Mouse (Mus musculus): ENCODE results near the gene Cachd1.

The Cachd1 gene

DNA sequence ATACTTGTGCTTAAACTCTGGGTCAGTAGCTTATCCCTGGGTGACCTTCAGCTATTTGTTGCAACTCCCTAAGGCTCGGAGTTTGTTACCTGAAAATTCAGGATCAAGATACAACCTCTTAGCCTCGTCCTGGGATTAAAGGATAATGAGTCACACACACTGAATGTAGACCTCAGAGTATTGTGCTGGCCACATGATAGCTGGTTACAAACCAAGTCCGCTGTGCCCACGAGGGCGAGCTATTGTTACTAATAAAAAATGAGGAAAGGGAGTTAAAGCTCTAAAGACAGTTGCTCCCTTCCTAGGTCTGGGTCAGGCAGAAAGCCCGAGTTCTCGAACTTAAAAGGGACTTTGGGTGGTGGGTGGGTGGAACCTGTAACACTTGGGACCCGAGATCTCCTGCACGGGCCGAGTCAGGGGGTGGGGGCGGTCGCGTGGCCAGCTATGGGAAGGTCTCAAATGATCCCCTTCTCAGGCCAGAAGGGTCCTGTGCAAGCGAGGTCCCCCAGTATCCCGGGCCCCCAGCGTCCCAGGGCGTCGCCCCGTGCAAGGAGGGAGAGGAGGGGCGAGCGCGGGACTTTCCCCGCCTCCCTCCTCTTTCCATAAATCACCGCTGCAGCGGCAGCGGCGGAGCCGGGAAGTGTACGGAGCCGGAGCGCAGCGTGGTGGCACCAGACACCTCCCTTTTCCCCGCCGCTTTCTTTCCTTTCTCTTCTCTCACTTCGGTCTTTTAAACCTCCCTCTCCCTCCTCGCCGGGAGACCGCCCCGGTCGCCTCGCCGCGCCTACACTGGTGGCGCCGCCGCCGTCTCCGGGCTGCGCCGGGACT, at the start of gene Cachd1:
TSS of gene Cachd1 (plus strand) at position 633 of the 828 bp plus-strand sequence.
- peak; percentile 84 to 90 for DNase-seq

DNA sequence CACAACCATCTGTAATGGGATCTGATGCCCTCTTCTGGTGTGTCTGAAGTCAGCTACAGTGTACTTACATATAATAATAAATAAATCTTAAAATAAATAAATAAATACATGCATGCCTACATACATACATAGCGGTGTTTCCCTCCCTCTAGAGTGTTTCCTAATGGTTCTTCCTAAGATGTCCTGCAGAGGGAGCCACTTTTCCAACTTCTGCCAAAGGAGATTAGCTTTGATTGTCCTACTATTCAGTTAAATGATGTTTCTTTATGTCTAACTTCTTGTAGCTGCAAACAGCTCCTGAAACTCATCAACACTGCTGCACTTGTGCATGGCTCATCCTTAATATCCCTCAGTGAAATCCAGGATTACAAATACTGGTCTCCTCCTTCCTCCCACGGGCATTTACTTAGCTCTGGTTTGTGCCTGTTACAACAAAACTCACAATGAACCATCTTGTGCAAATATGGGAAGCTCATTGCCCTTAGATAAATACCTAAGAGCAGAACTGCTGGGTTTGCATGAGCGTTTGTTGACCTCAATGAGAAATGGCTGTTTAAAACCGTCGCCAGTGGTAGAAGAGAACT, 47.5 kb upstream of the Cachd1 start:
- DNase-seq: peak in 1 of 2 experiments; percentile 56

DNA sequence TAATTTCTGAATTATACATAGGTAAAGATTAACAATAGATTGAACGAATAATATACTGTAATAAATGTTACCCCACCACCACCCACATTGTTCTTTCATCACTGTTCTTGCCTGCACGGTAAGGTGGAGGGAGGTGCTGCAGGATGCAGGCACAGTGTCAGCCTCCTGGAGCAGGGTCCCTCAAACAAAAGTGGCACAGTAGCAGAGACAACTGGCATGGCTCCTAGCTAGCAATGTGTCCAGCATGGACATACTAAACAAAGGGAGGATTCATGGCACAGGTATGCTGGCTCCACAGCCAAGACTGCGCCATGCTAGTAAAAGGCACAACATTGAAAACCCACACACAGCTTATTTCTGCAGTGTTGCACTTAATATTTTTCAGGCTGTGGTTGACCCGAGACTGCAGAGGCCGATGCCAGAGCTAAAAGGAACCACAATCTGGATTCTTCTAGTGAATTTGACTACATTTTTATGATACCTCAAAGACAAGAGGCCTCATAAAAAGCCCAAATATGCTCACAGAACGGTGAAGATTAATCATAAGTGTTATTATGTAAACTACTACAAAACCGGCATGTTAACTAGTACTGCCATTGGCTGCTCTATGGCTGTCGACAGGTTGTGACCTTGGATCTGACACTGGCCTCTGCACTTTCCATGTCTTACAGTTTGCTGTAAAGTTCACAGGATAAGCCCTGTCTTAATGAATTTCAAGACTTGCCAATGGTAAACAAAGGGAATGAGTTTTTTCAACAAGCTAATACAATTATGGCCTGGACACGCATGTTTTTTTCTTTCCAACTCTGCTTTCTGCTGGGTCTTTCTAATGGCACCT, 41.2 kb upstream of the Cachd1 start:
- DNase-seq: no peak

DNA sequence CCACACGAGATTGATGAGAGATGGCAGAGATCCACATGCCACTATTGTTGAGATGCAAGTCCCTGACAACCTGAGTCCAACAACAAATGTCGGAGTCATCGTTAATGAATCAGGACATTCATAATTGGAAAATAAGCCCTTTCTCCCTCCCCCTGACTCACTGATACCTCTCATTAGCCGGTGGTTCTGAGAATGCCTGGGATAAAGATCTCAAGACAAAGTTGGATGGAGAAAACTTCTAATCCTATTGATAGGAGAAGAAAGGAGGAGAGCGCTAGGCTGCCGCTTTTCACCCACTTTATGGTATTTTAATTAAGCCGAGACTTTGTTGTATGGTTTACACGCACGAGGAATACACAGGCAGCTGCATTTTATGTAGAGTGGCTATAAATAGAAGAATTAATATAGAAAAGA, 40.5 kb upstream of the Cachd1 start:
- no peak for DNase-seq

DNA sequence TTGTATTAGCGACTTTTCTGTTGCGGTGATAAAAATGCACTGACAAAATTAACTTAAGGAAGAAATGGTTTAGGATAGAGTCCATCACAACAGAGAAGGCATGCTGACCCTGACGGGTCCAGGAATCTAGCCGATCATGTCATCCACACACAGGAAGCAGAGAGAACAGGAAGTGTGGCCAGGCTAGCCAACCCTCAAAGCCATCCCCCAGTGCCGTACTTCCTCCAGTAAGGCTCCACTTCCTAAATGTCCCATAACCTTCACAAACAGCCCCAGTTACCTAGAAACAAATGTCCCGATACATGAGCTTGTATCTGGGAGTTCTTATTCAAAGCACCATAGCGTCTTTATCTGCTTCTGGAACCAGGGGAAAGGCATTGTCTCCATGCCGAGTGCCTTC, 32.9 kb upstream of the Cachd1 start:
- no peak for DNase-seq

DNA sequence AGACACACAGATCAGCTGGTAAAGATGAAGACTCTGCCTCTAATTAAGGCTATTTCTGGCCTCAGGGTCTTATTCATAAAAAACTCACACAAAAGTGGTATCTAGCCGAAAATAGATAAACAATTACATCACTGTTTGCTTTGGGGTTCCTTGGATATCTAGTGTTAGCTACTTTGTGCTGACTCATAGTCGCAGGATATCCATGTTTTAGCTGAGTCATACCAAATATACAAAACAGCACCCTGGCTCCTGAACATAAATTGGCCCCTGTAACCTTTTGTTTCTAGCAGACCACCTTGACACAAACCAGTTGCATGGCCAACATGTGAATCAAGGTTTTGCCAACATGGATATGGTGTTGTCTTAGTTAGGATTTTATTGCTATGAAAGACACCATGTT, 24.2 kb upstream of the Cachd1 start:
- DNase-seq: no peak

DNA sequence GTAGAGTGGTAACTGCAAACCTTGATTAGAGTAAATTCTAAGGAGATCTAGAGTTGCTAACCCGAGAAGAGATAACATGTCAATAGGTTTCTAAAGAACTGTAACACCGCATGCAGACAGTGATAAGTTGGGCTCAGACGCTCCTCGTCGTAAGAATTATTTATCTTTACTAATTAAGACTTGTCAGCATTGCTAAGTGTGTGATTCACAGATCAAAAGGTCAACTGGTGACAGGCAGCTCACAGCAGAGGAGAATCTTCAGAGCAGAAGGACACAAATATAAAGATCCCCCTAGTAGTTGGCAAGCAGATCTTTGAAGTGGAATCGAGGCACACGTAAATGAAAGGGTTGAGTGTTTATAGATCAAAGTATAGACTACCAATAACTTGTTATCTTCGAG, 20.8 kb upstream of the Cachd1 start:
- no peak for DNase-seq

DNA sequence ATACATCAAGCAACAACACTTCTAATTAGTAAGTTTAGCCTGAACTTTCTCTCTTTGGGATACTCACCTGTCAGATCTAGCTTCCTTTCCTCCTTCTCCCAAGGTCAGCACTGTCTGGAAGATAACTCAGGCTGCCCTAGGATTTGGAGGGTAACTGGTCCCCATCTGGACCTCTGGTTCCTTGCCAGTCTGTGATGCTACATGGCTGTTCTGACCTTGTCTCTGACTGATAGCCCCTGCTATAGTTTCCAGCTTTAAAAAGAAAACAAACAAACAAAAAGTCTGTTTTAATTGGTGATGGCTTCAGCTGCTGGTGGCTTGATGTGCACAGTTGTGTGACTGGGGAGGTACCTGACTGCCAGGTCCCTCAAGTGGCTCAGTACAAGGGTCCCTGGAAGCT, 20.0 kb upstream of the Cachd1 start:
- no peak for DNase-seq

DNA sequence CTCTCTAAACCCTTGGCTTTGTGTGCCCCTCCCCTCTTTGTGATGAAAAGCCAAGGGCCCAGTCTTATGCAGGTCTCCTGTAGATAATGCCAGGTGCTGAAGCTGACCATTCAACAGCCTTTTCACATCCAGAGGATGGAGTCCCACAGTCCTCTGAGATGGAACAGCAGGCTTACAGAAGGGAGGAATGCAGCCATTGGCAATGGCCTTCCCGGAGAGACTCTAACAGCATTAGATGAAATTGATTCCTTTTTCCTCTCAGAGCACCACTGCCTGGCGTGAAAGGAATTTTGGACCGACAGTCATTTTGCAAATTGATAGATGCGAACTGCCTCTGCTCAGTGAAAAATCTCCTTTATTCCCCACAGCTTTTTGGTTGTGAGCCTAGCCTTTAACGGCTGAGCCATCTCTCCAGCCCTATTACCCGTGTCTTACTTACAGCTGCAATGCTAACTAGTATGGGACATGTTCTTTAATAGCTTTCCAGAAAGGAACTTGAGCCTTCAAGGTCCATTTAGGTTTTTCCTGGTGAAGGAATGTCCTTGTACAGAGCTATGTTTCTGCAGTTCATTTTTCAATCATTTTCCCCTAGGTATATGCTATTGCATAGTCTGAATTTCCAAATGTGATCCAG, 18.1 kb upstream of the Cachd1 start:
- DNase-seq: no peak

DNA sequence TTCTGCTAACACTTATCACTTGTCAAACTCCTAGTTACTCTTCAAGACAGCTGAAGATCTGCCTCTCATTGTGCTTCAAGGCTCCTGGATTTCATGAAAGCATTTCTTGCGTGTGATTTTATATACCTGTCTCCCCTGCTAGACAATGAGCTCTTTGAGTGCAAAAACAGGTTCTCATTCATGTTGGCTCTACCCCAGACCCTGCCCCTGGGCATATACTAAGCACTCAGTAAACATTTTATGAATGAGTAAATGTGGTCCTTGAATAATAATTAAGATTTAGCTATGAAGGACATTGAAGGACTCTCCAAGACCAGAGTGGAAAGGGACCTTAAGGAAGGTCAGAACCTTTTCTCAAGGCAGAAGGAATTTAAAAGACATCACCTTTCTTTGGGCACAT, 16.9 kb upstream of the Cachd1 start:
- peak; percentile 37 to 39 for DNase-seq

DNA sequence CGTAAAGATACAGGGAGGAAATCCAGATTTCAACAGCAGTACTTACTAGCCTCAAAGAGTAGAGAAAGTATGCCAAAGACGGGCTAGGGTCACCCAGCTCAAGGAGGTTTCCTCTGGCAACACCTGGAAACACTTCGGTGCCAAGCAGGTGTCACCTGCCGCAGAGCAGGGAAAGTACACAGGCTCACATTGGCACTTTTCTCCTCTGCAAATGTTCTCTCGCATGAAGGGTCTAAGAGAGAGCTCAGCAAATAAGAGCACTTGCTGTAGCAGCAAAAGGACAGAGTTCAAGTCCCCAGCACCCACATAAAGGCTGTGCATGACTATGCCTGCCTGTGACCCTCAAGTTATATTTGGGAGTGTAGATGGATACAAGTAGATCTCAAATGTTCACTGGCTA, 16.1 kb upstream of the Cachd1 start:
- peak in 1 of 2 experiments; percentile 58 for DNase-seq

DNA sequence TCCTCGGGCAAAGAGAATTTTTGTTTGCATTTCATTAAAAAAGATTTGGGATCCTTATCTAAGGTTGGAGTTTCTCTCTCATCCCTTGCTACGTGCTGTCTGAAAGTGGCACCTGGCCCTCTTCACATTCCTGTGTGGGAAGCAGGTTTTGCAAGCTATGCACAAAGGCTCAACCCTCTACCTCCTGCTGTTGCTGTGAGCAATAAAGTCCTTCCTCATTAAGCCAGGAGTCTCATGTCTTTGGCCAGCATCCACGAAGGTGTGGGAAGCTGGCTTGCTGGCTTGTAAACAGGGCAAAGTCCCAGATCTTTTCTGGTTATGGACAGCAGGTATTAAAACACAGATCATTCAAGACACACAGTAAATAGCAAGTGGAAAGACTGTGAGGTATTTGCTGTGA, 7.9 kb upstream of the Cachd1 start:
- peak; percentile 81 to 91 for DNase-seq

DNA sequence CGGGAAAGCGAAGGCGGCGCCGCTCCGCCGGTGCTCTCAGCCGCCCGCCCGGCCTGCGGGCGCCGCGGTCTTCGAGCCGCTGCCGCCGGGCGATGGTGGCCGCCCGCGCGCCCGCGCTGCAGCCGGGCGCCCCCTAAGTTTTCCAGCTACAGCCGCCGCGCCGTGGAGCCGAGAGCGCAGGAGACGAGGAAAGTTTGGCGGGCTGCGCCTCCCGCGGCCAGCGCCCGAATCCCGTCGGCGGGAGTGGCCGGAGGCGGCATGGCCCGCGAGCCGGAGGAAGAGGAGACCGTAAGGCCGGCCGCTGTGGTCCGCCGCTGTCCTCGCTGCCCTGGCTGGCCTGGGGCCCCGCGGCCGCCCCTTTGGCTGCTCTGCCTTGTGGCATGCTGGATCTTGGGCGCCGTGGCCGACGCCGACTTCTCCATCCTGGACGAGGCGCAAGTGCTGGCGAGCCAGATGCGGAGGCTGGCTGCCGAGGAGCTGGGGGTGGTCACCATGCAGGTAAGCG, 448 bp downstream of the Cachd1 start:
- DNase-seq: peak; percentile 51 to 72

DNA sequence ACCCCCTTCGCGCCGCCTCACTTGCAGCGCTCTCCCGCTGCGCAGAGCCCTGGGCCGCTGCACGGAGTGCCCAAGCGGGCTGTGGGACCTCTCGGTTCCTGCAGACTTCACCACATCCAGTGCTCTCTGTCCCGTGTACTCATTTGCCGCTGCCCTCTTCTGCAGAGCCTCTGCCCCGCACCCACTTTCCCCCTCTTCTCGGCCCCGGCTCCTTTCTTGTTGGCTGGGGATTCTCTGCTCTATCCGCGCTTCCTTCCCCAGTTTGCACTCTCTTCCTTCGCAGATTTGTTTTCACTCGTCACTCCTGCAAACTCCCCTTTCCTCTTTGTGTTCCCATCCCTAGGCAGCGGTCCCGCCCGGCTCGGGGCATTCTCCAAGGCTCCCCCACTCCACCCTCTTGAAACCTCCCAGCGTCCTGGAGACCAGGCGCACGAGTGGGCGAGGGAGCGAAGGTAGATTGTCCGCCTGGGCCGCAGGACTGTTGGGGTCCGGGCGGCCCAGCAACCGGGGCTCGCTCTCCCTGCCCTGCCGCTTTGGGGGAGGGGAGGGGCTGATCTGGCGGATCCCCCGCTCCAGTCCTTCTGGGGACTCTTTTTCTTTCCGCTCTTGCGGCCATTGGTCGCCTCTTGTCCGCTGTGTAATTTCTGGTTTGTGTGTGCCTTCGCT, 1.0 kb downstream of the Cachd1 start:
- peak; percentile 46 to 70 for DNase-seq

DNA sequence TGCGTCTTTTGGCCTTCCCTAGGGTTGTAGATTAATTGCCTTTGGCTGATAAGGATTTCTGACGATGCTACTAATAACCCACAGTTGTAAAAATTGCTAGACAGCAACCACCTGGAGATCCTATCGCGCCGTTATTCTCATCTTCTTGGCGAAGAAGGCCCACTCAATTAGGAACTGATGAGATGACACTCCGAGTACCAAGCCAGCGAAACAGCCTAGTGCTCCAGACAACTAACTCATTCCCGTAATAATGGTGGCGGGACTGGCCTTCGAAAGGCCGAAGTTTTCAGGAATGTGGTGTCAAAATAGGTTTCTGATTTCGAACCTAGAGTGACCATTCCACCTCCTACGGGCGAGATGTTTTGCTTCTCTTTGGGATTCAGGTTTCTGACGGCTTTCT, 1.6 kb downstream of the Cachd1 start:
- no peak for DNase-seq

DNA sequence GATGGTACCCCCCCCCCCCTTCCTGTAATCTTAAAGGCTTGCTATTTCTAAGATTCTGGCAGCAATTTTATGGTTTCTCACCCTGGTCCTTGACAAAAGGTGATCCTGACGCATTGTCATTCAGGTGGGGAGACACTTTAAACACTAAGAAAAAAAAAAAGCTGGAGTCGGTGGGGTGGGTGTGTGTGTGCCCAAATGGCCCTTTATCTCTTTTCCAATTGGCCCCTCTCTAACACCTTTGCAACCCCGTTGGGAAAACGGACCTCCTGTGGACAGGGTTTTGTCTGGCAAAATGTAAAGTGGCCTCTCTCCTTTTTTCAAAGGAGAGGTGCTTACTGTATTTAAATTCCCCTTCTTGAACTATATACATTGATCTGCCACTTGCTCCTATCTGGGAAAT, 2.5 kb downstream of the Cachd1 start:
- no peak for DNase-seq

DNA sequence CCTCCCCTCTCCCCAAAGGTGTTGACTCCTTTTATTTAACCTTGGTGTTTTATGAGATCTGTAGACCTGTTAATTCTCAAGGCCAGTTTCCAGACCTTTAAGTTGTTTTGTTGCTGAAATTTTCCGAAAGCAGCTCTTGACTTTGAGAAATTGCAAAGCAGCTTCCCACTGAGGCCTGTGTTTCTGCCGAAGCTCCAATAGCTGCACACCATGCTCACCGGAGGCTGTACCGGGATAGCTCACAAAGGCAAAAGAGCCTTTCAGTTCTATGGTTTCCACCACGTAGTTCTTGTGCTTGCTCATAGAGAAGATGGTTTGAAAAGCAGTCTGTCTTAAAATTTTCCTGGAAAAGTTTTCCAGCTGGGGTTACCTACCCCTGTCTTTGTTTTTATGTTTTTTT, 3.2 kb downstream of the Cachd1 start:
- no peak for DNase-seq

DNA sequence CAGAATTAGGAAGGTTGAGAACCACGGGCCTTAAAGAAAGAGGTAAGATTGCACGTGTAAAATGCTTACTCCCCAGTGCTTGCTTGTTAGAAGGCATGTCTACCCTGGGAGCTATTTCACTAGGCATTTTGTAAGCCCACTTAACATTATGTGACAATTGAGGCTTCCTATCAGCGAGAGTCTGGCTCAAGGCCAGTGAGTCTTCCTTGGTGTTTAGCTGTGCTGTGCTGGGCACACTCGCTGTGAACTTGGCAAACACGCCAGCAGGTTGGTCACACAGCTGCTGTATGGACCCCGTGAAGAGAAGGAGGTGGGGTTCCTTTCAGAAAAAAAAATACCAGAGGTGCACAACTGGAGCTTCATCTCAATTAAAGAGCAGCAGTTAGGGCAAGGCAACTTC, 4.4 kb downstream of the Cachd1 start:
- DNase-seq: peak in 1 of 2 experiments; percentile 48

DNA sequence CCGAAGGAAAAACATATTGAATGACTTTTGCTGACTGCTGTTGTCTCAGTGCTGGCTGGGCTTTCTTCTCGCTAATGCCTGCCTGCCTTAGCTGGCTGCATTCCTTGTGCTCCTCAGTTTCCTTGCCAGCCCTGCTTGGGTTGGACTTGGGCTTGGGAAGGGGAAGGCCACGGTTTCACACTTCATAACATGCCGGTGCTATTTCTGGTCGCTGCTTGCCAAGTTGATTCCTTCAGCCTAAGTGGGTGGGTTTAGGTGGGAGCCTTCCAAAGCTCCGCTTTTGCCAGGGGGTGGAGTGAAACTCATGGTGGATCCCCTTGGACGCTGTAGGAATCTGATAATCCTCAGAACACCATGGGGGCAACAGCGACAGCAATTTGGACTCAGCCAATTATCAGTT, 5.9 kb downstream of the Cachd1 start:
- DNase-seq: peak; percentile 37 to 56

DNA sequence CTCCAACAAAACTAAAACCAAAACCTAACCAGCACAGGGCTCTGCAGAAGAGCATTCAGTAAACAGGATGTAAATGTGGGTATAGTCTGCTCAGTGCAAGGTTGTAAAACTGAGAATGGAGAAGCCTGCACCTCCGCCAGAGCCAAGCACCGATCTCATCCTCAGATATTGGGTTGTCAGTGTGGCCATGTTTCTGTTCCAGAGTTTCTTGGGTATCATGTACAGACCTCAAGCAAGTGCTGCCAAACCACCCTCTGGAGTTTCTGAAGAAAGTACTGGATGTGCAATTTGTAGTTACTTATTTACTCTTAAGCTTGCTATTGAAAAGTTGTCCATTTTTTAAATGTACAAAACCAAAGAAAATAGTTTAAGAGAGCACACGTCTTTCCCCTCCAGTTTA, 6.4 kb downstream of the Cachd1 start:
- peak; percentile 35 to 68 for DNase-seq

DNA sequence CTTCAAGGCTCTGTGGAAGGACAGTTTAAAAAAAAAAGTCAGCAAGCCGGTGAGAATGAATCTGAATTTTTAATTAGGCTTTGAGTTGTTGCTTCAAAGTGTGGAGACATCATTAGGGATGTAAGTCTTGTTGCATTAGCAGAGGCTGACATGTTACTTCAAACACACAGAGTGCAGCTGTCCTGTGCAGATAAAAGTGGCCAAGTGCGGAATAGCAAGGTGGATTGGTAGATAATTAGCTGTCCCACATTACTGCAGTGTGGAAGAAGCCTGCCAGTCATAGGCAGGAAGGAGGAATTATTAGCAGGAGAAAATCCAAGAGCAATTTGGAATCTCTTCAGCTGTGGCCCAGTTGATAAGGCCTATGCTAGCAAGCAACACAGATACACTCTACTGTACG, 10.7 kb downstream of the Cachd1 start:
- no peak for DNase-seq

DNA sequence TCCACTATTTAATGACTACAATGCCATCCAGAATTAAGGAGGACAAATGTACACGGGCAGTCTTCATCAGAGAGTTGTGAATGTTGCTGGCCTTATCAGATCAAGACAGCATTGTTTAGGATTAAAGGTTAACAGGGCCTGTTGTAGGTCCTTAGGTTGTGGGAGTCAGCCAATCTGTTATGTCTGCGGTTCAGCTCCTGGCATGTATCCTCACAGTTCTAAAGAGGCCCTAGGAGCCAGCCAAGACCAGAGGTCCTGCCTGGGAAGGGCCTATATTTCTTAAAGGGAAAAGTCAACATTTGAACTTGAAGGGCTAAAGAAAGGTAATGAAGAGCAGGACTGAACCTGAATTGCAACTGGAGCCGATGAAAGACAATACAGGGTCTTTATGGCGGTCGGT, 13.7 kb downstream of the Cachd1 start:
- no peak for DNase-seq

Measured in kidney, postnatal 25 days (tissue).